Mouse (Mus musculus) lung, postnatal 0 days (tissue): ENCODE measurements around the gene Tbata. TPM values are rescaled to one million over a fixed set of nuclear protein-coding genes. Genes with fewer than 3 reads are reported as not detected.

Experiments used
- ATAC-seq: fragments of 200-750 bp; cut with Nextera tagmentation; 2 replicates; pipeline ENCODE4 v1.8.0; 2017; ENCODE audit warnings: moderate library complexity
- DNase-seq: peaks from one replicate; pipeline ENCODE4 v3.0.0-alpha.2; 2016; ENCODE audit warnings: low spot score
- H3K27ac ChIP-seq: fragments of 300-500 bp; sonication (generic); 2 replicates; pipeline ENCODE4 v1.5.1; 2014; ENCODE audit warnings: antibody characterized with exemption, mild to moderate bottlenecking, low read length, mixed read lengths
- H3K27me3 ChIP-seq: fragments of 300-500 bp; sonication (generic); replicated peaks from 2 replicates; pipeline ENCODE4 v1.6.1; 2014; ENCODE audit warnings: low read length, mixed read lengths; ENCODE audit not compliant: insufficient read depth
- H3K36me3 ChIP-seq: fragments of 300-500 bp; sonication (generic); 2 replicates; pipeline ENCODE4 v1.6.1; 2014; ENCODE audit warnings: low read length, mixed read lengths; ENCODE audit not compliant: insufficient read depth
- H3K4me1 ChIP-seq: fragments of 300-500 bp; sonication (generic); 2 replicates; pipeline ENCODE4 v1.6.1; 2014; ENCODE audit warnings: antibody characterized with exemption, low read depth, low read length, mixed read lengths; ENCODE audit not compliant: insufficient read depth
- H3K4me2 ChIP-seq: fragments of 300-500 bp; sonication (generic); replicated peaks from 2 replicates; pipeline ENCODE4 v1.6.1; 2014; ENCODE audit warnings: low read depth, mild to moderate bottlenecking, low read length, moderate library complexity, mixed read lengths
- H3K4me3 ChIP-seq: fragments of 300-500 bp; sonication (generic); 2 replicates; pipeline ENCODE4 v1.5.1; 2014; ENCODE audit warnings: low read depth, low read length
- H3K9ac ChIP-seq: fragments of 300-500 bp; sonication (generic); replicated peaks from 2 replicates; pipeline ENCODE4 v1.6.1; 2014; ENCODE audit warnings: low read depth, mild to moderate bottlenecking
- H3K9me3 ChIP-seq: fragments of 300-500 bp; sonication (generic); 2 replicates; pipeline ENCODE4 v1.6.1; 2016; ENCODE audit warnings: low read length, mixed read lengths
- CTCF ChIP-seq: IDR thresholded peaks from 2 replicates; pipeline ENCODE4 v1.5.1; 2016; ENCODE audit warnings: antibody characterized with exemption, mild to moderate bottlenecking
- EP300 ChIP-seq: IDR thresholded peaks from 2 replicates; pipeline ENCODE4 v1.6.1; 2016; ENCODE audit warnings: antibody characterized with exemption, mild to moderate bottlenecking, control low read depth
- WGBS: fragments of 180-500 bp; shearing (Covaris S2); extraction: QIAGEN DNeasy Blood & Tissue Kit; methylation state at CpG from one replicate; pipeline ENCODE4 v1.1.7; 2014; 5-methylcytosine and 5-hydroxymethylcytosine counted together
- polyA plus RNA-seq: library from polyadenylated mRNA; unstranded; fragments of >200 nt; fragmentation: Nextera tagmentation; extraction: Ambion mirVana; gene quantifications from 2 replicates; pipeline ENCODE4 v1.2.1, GENCODE M21; 2015

The Tbata gene
- polyA plus RNA-seq, 1 experiment from 2014 or later = 2.1 TPM

DNA sequence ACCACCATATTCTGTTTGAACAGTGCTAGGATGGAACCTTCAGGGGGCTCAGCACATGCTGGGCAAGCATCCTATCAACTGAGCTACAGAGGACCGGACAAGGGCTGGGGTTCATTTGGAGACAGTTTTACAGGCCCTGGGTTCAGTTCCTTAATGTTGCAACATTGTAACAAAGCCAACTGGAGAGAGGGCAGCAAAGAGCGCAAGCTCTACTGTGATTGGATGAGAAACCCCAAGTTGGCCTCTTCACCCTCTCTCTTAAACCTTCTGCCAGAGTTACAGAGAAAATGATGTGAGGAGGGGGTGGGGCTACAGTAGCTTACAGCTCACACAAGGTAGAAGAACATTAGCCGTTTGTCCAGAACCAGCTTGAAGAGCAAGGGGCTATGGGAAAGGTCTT is 15.2 kb downstream of the Tbata start:
- H3K4me2 ChIP-seq = no peak overlapping the region
- TF ChIP-seq EP300 (no peak), CTCF (no peak)
- H3K4me3 ChIP-seq = no peak overlapping the region
- H3K36me3 ChIP-seq = no peaks in the 10 kb centered on the region
- 44% methylated on average over 3 of the region's 3 CpGs for WGBS
- peaks cover 5% of the 10 kb centered on the region; the same call in 1 of the 2 replicates for H3K4me1 ChIP-seq
- ATAC-seq = peak; percentile 47
- H3K27ac ChIP-seq = no peak overlapping the region
- no peak for DNase-seq
- H3K27me3 ChIP-seq = no peaks in the 10 kb centered on the region
- no peak overlapping the region for H3K9ac ChIP-seq
- H3K9me3 ChIP-seq = no peaks in the 10 kb centered on the region

- Histone ChIP-seq H3K27ac (no peak overlapping the region), H3K4me3 (no peak overlapping the region), H3K9me3 (no peaks in the 10 kb centered on the region), H3K36me3 (no peaks in the 10 kb centered on the region), H3K4me2 (no peak overlapping the region), H3K27me3 (no peaks in the 10 kb centered on the region), H3K9ac (no peak overlapping the region), H3K4me1 (peaks cover 5% of the 10 kb centered on the region; the same call in 1 of the 2 replicates)
- TF ChIP-seq CTCF (no peak), EP300 (no peak)
- ATAC-seq = no peak
- WGBS = 60% methylated on average over 3 of the region's 3 CpGs
- DNase-seq = no peak
Measured at GRCm38 (mm10) chr10:61188010-61188409, 16.3 kb downstream of the Tbata start.

GRCm38 (mm10) chr10:61194611-61195010 is 22.9 kb downstream of the Tbata start:
- no peak overlapping the region for H3K4me3 ChIP-seq
- TF ChIP-seq EP300 (no peak), CTCF (no peak)
- H3K36me3 ChIP-seq = no peaks in the 10 kb centered on the region
- H3K9me3 ChIP-seq = no peaks in the 10 kb centered on the region
- ATAC-seq (peak; percentile 58), DNase-seq (peak; percentile 63)
- no peaks in the 10 kb centered on the region for H3K27me3 ChIP-seq
- H3K4me2 ChIP-seq = no peak overlapping the region
- no peaks in the 10 kb centered on the region for H3K4me1 ChIP-seq
- H3K9ac ChIP-seq = no peak overlapping the region
- WGBS = 52% methylated on average over 9 of the region's 9 CpGs
- H3K27ac ChIP-seq = 0 out of 2 replicates have a peak overlapping the region, but pooled peaks have one; percentile 7

- ATAC-seq (peak; percentile 18; the same call in 1 of the 2 replicates), DNase-seq (peak; percentile 45)
- H3K4me2 ChIP-seq = no peak overlapping the region
- no peak overlapping the region for H3K4me3 ChIP-seq
- no peak overlapping the region for H3K9ac ChIP-seq
- TF ChIP-seq EP300 (no peak), CTCF (no peak)
- H3K27ac ChIP-seq = no peak overlapping the region
- H3K9me3 ChIP-seq = no peaks in the 10 kb centered on the region
- H3K4me1 ChIP-seq = no peaks in the 10 kb centered on the region
- no peaks in the 10 kb centered on the region for H3K36me3 ChIP-seq
- 53% methylated on average over 8 of the region's 8 CpGs for WGBS
- no peaks in the 10 kb centered on the region for H3K27me3 ChIP-seq
Measured at GRCm38 (mm10) chr10:61195216-61195615, 23.5 kb downstream of the Tbata start.

DNA sequence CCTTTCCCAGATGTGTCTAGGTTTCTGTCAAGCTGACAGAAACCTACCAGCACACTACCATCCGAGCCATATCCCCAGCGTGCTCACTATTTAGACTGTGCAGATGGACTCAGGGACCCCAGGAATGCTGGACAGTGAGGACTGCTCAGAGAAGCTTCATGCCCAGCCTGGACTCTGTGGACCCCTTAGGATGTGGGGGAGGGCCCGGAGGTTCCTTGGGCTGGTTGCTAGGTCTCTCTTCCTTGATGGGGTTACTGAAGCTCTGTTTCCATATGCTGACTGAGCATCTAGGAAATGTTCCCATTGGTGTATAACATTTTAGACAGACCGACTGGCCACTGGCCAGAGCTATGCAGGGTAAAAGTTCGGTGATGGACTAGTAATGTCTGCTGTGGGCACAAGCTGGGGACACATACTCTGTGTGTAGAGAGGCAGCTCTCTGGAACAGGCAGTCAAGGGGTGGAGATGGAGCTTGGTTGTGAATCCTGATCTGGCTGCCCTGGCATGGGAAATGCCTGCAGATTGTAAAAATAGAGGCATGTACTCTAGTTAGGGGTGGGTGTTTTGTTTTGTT is 24.1 kb downstream of the Tbata start:
- Histone ChIP-seq H3K4me2 (no peak overlapping the region), H3K36me3 (no peaks in the 10 kb centered on the region), H3K4me1 (no peaks in the 10 kb centered on the region), H3K9me3 (no peaks in the 10 kb centered on the region), H3K27ac (no peak overlapping the region), H3K4me3 (no peak overlapping the region), H3K27me3 (no peaks in the 10 kb centered on the region), H3K9ac (no peak overlapping the region)
- no peak for DNase-seq
- no peak for TF ChIP-seq EP300
- no peak for TF ChIP-seq CTCF
- 76% methylated on average over 5 of the region's 5 CpGs for WGBS
- ATAC-seq = 0 out of 2 replicates have a peak, but pooled peaks have one; percentile 12

GRCm38 (mm10) chr10:61199566-61200213 is 27.9 kb downstream of the Tbata start:
- no peaks in the 10 kb centered on the region for H3K9me3 ChIP-seq
- TF ChIP-seq EP300 (no peak), CTCF (peak; percentile 91)
- H3K4me3 ChIP-seq = no peak overlapping the region
- WGBS = 29% methylated on average over 11 of the region's 11 CpGs
- H3K27me3 ChIP-seq = no peaks in the 10 kb centered on the region
- no peak overlapping the region for H3K4me2 ChIP-seq
- no peak overlapping the region; the same call in 1 of the 2 replicates for H3K9ac ChIP-seq
- H3K36me3 ChIP-seq = no peaks in the 10 kb centered on the region
- DNase-seq (peak; percentile 91), ATAC-seq (peak; percentile 55)
- no peaks in the 10 kb centered on the region for H3K4me1 ChIP-seq
- no peak overlapping the region for H3K27ac ChIP-seq
